Mouse (Mus musculus) heart, adult 2 months (tissue): Measurements from ENCODE around the gene Zfand6.

Source experiments
- CTCF ChIP-seq: fragments of 200-600 bp; IDR thresholded peaks from 2 replicates; pipeline ENCODE4 v1.8.1; 2022; ENCODE audit warnings: antibody characterized with exemption, mild to moderate bottlenecking, moderate library complexity
- EP300 ChIP-seq: fragments of 200-500 bp; IDR thresholded peaks from 2 replicates; pipeline ENCODE4 v1.6.1; 2011; ENCODE audit warnings: low read depth, low read length, control low read depth; ENCODE audit not compliant: insufficient read depth

DNA sequence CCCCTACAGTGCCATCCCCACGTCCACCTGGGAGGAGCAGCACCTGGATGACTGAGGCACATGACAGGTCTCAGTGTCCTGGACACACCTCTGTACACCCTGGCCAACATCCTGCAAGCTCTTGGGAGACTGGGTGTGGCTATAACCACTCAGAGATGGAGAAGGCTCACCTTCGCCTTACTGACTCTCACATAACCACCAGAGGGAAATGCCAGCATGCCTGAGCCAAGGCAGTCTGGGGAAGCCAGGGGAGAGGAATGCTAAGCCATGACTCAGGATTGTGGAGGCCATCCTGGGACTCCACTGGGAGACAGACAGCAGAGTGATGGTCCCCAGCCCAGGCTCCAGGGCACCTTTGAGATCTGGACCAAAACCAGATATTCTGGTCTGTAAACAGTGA is 112.7 kb downstream of the Zfand6 start:
- TF ChIP-seq EP300, result no peak
- TF ChIP-seq CTCF, result no peak
